Mouse (Mus musculus) retina, adult 2 months (tissue): ENCODE results near the gene Zfand2a.

Experiments
- DNase-seq: peaks from one replicate; pipeline ENCODE4 v3.0.0-alpha.2; 2012; ENCODE audit warnings: low read depth, low spot score

Gene Zfand2a

DNA sequence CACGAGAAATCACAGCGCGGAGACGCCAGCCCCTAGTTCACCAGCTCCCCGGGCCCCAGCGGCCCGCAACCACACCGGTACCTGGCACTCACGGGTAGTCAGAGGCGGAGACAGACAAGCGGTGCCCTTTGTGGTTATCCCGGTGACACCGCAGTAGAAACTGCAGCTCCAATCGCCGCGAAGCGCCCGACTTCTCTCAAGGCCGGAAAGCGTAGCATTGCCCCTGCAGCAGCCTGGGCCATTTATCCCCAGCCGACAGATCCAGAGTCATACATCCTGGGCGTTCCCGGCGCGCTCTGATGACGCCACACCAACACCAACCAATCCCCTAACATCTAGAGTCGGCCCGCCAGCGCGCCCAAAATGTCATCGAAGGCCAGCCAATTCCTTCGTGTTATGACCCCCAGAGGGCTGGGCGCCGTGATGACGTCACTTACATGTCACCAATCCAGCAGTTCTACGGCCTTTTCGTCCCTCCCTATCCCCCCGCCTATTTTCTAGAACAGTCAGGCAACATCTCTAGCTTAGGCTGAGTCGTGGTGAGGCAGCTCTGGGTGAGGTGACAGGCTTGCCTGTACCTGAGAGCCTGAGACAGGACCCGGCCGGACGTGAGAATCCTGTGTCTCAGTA is at the start of gene Zfand2a:
Gene Zfand2a, minus strand, starts transcription at position 365 of the 630 bp plus-strand sequence.
- peak; percentile 99 for DNase-seq

DNA sequence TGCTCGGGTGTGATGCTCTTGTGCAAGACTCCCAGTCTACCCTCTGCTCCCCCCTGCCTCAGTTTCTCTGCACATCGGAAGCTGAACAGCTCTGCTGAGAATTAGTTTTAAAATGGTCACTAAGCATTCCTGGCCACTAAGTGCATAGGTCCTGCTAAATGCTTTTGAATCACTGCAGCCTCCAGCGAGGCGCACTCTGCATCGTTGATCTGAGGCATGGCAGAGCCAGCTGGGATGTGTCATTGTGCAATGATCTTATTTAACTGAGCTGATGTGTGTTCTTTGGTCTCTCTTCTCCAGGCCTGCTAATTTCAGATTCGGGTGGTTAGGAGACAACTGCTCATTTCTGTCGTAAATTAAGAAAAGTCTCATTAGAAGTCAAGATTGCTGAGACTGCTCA is 44.5 kb upstream of the Zfand2a start:
- no peak for DNase-seq

DNA sequence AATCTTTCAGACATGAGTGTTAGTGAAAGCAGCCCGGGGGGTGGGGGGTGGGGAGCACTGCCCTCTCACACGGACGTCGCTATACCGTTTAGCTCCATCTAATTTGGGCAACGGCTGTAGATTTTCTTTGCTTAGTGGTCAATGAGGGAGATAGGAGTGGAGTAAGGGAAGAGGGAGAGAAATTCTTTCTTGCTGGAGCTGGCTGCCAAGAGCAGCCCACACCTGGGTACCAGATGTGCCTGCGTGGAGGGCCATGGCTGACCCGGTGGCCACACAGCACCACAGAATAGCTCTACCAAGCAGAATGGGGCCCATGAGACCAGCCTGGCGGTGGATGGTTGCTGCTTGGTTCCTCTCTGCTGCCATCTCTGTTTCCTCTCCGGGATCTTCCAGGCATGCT is 37.6 kb upstream of the Zfand2a start:
- no peak for DNase-seq

DNA sequence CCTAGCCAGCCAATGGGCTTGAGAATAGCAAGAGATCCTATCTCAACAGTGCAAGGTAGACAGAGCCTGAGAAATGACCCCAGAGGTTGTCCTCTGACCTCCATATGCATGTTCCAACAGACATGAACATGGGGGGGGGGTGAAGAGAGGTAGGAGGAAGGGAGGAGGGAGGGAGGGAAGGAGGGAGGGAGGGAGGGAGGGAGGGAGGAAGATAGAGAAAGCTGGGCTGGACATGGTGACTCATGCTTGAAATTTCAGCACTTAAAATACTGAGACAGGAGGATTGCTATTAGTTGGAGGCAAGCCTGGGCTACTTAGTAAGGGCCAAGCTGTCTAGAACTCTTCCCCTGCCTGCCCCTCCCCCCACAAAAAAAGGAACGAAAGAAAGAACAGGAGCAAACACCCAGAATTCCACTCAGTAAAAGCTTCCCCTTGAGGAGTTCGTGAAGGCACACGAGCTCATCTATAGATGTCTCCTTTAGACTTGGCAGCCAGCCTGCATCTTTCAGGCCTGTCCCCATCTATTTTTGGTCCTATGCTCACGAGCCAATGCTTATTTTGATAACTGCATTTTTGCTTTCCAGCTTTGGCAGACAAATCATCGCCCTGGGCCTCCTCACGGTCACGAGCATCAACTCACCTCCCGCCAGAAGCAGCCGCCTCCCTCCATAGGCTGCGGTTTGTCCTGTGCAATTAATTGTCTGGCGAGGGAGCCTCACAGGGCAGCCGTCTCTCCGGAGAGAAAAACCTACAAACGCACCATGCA is 35.9 kb upstream of the Zfand2a start:
- DNase-seq, result no peak

DNA sequence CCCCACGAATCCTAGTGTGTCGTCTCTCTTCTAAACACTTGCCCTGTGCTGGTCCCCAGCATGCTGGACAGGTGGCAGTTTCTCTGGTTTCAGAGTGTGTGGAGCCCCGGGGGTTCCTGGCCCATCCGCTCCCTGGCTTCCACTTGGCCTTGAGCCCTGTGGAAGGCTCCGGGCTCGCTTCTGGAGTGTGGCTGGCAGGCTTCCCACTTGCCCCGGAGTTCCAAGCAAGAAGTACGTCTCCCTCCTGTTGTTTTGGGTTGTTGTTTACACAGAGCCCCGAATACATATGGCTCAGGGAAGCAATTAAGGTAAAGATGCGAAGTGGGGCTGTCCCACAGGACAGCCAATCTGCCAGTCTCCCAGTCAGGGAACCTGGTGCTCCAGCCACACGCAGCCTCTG is 31.9 kb upstream of the Zfand2a start:
- DNase-seq, result no peak

DNA sequence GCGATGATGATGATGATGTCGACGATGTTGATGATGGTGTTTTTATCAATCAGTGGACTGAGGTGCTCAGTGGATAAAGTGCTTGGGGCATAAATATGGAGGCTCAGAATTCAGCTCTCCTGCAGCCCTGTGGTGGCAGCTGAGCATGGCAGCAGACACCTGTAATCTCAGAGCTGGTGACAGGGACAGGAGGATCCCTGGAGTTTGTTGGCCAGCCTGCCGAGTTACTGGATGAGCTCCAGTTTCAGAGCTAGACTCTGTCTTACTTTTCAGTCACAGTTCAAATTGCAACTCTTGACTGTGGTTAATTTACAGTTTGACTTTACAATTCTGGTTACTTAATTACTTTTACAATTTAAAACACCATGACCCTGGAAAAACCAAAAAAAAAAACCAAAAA is 27.9 kb upstream of the Zfand2a start:
- DNase-seq, result no peak

DNA sequence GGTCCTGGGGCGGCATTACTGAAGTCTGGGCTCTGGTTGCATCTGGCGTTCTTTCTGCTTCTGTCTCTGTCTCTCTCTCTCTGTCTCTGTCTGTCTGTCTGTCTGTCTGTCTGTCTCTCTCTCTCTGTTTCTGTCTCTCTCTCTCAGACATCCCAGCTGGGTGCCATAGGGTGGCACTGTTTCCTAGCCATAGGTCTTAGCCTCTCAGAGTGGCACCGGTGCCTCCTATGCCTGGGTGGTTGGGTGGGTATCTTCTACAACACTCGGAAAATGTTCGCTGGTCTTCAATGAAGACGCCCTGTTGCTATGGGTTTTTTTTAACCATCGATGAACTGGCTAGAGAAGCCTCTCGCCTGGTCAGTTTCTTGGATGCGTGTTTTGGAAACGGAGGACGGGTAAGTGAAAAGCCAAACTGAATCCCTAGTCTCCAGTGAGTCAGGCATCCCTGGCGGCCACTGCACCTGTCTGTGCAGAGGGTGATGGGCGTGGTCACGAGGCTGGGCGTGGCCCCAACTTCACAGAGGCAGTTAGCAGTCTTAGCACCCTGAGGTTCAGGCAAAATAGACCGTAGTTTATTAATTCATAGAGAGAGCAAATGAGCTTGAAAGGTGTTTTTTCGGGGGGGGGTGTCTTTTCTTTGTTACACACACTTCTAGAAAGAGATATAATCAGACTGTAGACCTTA is 26.5 kb upstream of the Zfand2a start:
- DNase-seq, result no peak

DNA sequence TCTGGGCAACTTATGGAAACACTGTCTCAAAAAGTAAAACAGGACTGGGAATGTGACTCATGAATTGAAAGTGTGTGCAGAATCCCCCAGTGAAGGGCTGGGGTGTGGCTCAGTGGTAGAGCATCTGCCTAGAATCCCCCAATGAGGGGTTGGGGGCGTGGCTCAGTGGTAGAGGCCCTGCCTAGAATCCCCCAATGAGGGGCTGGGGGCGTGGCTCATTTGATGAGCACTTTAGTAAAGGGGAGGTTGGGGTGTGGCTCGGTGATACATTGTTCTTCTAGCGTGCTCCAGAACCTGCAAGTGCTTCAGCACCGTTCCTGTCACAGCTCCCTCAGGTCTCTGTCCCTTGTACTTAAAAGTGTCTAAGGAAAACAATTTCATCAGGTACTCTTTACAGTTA is 21.9 kb upstream of the Zfand2a start:
- no peak for DNase-seq

DNA sequence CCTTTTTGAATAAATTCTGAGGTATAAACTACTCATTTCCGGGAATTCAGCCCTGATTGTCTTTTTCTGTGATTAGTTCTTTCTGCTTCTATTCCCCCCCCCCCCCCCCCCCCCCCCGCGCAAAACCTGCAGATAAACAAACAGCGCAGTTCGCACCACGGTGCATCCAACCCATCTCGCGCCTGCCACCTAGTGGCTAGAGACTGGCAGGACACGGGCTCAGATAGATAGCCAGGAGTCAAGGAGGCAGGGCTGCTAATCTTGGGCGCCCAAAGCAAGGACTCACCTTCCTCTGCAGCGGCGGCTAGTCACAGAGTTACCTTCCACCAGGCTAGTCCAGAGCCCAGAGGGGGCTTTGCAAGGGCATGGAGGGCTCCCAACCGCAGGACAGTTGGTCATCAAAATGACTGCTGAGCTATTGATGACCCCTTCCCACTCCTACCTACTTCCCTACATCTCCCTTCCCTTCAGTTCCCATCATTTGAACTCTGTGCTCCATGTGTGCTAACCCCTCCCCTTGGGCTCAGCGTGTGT is 20.8 kb upstream of the Zfand2a start:
- DNase-seq, result peak; percentile 67

DNA sequence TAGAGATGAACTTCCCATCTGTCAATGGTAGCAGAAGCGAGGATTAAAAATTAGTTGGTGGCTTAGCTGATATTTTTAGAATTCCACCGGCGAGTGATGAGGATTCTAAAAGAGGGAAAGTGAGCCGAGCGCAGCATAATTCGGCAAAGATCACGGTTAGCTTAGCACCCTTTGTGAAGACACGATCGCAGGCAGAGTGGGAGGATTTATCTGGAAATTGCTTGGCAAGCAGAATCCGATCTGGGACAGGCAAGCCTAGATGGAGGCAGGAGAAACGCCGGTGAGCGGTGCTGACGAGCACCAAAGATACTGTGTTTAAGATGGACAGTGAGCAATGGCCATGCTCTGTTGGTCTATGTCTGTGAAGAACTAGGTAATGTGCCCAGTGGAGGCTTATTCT is 17.9 kb upstream of the Zfand2a start:
- DNase-seq, result peak; percentile 20

DNA sequence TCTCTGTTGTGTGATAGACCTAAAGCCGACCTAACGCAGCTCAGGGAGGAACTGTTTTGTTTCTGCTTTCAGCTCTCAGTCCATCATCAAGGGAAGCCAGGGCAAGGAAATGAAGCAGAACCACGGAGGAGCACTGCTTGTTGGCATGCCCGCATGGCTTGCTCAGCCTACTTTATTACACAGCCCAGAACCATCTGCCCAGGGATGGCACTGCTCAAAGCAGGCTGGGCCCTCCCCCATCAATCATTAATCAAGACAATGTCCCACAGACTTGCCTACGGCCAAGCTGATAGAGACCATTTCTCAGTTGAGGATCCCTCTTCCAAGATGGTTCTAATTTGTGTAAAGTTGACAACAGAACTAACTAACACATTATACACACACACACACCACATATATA is 14.4 kb upstream of the Zfand2a start:
- no peak for DNase-seq

DNA sequence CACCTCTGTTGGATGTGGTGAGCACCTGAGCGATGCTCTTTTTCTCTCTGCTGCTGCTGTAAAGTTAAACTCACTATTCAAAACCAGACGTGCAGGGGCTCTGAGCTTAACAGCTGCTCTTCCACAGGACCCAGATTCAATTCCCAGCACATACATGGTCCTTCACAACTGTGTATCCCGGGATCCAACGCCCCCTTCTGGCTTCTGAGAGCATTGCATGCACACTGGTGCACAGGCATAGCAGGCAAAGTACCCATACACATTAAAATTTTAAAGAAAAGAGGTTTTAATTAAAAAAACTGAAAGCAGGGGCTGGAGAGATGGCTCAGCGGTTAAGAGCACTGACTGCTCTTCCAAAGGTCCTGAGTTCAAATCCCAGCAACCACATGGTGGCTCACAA is 12.6 kb upstream of the Zfand2a start:
- DNase-seq, result no peak

DNA sequence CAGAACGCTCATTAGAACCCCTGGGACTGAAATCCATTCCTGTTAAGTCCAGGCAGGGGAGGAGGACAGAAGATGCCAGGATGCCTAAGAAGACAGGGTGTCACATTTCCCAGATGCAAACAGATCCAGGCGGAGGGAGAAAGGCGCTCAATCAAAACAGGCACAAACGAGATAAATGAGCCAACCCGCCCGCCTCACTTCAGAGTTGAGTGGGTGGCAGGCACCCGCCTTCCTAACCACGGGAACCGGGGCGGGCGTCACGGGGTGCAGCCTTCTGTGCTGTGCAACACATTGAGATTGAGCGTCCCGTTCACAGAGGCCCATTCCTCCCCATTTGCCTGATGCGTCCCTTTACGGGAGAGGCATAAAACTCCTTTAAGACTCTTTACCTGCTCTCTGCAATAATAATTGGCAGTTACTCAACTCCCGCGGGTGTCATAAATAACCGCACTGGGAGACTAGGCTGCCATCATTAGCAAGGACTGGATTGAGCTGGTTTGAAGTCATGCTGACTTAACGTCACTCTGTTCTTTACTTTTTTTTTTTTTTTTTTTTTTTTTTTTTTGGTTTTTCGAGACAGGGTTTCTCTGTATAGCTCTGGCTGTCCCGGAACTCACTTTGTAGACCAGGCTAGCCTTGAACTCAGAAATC is 10.8 kb upstream of the Zfand2a start:
- no peak for DNase-seq

DNA sequence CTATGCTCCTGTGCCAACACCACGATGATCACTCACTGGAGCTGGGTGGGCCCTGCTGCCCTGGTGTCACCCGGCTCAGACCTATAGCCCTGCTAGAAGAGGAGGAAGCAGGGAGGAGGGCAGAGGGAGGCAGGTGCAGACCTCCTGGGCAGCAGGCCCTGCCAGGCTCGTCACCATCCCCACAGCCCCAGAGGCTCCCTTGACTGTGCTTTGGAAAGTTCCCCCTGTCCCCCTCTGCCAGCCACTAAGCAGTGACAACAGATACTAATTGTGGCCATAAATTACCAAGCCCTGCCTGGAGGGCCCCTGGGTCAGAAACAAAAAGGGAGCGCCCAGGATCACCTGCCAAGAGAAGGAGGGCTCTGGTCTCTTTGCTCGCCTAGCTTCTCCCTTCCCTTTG is 9.3 kb upstream of the Zfand2a start:
- no peak for DNase-seq

DNA sequence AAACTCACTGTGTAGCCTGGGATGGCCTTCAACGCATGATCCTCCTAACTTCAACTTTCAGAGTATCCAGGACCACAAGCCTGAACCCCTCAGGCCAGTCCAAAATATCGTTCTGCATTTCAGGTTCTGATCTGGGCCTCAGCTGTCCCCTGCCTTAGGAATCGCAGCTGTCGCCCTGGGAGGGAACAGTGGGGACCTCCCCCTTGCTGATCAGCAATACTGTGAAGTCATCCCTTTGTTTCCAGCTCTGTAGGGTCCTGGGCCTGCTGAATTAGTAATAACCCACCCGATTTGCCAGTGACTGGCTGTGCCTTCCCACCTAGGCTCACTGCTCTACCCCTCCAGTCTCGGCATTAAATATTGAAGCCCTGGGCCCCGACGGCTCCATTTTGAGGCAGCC is 7.0 kb upstream of the Zfand2a start:
- no peak for DNase-seq

DNA sequence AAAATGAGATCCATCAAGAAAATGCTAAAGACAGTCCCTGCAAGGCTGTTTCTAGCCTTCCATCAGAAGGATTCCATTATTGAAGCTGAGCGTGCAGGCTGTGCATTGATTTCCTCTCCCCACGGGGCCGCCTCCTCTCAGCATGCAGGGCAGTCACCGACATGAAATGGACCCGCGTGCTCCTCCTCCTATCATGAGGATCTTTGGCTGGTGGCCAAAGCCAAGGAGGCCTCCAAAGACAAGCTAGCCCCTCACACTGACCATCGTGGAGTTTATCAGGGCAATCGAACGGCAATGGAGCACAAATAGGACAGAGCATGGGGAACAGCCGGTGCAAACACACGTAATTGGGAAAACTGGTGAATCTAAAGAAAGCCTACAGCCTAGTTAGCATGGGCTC is 5.8 kb upstream of the Zfand2a start:
- no peak for DNase-seq

DNA sequence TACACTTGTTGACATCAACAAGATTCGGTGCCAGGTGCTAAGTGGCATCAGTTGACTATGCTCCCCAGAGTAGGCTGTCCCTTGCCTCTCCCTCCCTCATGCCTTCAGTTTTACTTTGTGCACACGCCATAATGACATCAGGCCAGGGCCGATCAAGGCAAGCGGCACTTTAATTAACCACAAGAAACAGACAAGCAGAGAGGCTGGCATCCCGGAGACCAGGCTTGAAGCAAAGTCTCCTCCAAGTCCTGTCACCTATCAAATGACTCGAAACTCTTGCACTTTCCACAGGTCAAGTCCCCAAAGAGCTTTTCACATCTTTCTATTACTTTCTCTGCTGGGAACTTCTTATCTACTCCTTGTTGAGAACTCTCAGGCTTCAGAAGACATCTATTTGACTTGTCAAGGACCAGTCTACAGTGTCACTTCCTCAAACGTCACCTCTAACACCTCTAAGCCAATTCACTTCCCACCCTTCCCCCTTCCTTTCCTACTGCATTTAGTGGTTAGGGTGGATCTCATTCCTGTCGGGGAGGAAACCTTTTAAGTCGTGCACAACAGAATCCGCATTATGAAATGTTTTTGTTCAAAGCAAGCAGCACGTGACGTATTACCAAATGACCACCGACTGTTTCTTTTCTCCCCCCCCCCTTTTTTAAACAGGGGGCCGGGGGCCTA is 1.0 kb downstream of the Zfand2a start:
- DNase-seq, result no peak

DNA sequence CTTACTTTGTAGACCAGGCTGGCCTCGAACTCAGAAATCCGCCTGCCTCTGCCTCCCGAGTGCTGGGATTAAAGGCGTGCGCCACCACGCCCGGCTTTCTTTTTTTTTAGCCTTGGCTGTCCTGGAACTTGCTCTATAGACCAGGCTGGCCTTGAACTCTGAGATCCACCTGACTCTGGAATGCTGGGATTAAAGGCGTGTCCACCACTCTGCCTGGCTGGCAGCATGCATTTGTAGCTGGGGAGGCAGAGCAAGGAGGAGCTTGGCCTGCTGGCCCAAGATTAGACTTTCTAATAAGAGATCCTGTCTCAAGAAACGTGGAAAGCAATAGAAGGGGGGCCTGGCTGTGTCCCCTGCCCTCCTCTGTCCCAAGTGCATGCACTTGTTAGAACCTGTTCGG is 3.9 kb downstream of the Zfand2a start:
- DNase-seq, result no peak

DNA sequence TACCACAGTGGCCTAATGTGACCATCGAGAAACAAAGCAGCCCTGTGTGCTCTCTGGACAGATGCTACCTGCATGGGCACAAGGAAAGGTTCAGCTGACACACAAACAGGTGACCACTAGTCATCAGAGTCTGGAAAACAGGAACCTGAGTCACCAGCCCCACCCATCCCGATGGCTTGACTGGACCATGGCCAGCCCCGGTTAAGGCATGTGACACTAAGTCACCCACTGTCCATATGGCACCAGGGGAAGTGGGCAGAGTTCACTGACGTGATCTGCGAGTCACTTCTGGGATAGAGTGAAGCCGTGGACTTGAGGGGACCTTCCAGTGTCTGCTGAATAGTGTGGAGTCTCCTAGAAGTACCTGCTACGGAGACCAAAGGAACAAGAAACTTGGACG is 5.3 kb downstream of the Zfand2a start:
- DNase-seq, result no peak

DNA sequence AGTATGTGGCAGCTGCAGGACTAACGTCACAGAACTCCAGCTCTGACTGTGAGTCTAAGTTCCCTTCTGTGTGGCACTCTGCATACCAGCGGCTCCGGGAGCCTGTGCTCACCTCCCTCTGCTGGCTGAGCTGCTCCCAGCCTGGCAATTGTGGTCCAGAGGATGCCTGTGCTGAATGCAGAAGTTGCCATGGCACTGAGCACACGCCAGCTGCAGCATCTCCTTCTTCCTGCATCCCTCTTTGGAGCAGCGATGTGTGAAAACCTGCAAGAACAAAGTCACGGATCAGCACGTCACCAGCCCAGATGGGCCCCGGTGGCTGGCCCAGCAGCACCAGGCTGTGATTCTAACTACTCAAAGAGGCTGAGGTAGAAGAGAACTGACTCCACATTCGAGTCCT is 9.6 kb downstream of the Zfand2a start:
- no peak for DNase-seq

DNA sequence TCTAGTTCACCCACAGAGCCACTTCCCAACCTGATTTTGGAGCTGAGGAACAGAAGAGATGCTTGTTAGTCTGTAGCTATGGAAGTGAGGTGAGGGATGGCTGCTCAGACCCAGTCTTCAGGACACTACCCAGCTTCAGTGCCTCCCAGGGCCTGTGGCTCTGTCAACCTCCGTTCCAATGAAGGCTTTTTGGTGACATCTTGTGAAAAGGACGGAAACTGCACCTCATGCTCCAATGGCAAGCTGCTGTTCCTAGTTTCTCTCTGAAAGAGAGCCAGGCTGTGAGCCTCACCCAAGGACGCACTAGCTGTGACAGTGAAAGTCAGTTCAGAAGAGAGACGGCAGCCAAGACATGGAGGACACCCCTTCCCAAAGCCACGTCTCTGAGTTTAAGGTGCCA is 16.4 kb downstream of the Zfand2a start:
- DNase-seq, result no peak

DNA sequence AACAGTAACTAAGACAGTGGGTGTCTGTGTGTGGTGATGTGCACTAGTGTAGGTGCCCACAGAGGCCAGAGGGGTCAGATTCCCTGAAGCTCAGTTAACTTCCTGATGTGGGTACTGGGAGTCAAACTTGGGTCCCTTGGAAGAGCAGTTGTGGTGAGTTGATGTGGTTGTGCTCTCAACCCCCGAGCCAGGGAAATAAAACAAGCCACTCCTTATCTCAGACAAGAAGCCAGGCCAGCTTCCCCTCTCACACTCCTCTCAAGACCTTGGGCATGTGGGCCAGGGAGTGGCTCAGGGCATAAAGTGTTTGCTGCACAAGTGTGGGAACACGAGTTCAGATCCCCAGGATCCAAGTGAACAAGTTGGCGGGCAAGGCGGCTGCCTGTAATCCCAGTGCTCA is 17.5 kb downstream of the Zfand2a start:
- no peak for DNase-seq
